Mouse (Mus musculus): ENCODE results near the gene Wdr41.

The Wdr41 gene

GRCm38 (mm10) chr13:95019345-95019744 lies 43.2 kb downstream of the Wdr41 start:
- H3K27me3 ChIP-seq (ENCODE audit: insufficient read depth, low read length): no peaks in the 10 kb centered on the region
- no peaks in the 10 kb centered on the region for H3K36me3 ChIP-seq (ENCODE audit: insufficient read depth, low read length)
- H3K9me3 ChIP-seq (ENCODE audit: low read length): no peaks in the 10 kb centered on the region
- TF ChIP-seq NANOG (IDR thresholded peaks at IDR 0.05; ENCODE audit: borderline replicate concordance, low read length) (no peak), CTCF (conservative IDR thresholded peaks at IDR 0.05; ENCODE audit: low read length) (no peak), POU5F1 (IDR thresholded peaks at IDR 0.05; ENCODE audit: borderline replicate concordance, low read length) (no peak)
- peaks cover 18% of the 10 kb centered on the region for H3K4me1 ChIP-seq (replicated peaks; ENCODE audit: low read depth, low read length)
- H3K4me3 ChIP-seq (replicated peaks; ENCODE audit: low read length): no peak overlapping the region

GRCm38 (mm10) chr13:95020216-95020615 lies 44.1 kb downstream of the Wdr41 start:
- Histone ChIP-seq H3K9me3 (ENCODE audit: low read length) (no peaks in the 10 kb centered on the region), H3K4me1 (replicated peaks; ENCODE audit: low read depth, low read length) (peaks cover 18% of the 10 kb centered on the region), H3K27me3 (ENCODE audit: insufficient read depth, low read length) (no peaks in the 10 kb centered on the region), H3K36me3 (ENCODE audit: insufficient read depth, low read length) (no peaks in the 10 kb centered on the region), H3K4me3 (replicated peaks; ENCODE audit: low read length) (no peak overlapping the region; the same call in 1 of the 2 replicates)
- TF ChIP-seq NANOG (IDR thresholded peaks at IDR 0.05; ENCODE audit: borderline replicate concordance, low read length): no peak
- no peak for TF ChIP-seq CTCF (conservative IDR thresholded peaks at IDR 0.05; ENCODE audit: low read length)
- TF ChIP-seq POU5F1 (IDR thresholded peaks at IDR 0.05; ENCODE audit: borderline replicate concordance, low read length): no peak

GRCm38 (mm10) chr13:95030828-95031227 lies 54.7 kb downstream of the Wdr41 start:
- H3K4me3 ChIP-seq (replicated peaks; ENCODE audit: low read length): no peak overlapping the region
- TF ChIP-seq NANOG (IDR thresholded peaks at IDR 0.05; ENCODE audit: borderline replicate concordance, low read length): no peak
- no peak for TF ChIP-seq CTCF (conservative IDR thresholded peaks at IDR 0.05; ENCODE audit: low read length)
- no peak for TF ChIP-seq POU5F1 (IDR thresholded peaks at IDR 0.05; ENCODE audit: borderline replicate concordance, low read length)
- H3K4me1 ChIP-seq (replicated peaks; ENCODE audit: low read depth, low read length): peaks cover 22% of the 10 kb centered on the region
- H3K9me3 ChIP-seq (ENCODE audit: low read length): peaks cover 7% of the 10 kb centered on the region
- peaks cover 11% of the 10 kb centered on the region for H3K27me3 ChIP-seq (ENCODE audit: insufficient read depth, low read length)
- no peaks in the 10 kb centered on the region; the same call in 1 of the 2 replicates for H3K36me3 ChIP-seq (ENCODE audit: insufficient read depth, low read length)

- H3K4me3 ChIP-seq (replicated peaks; ENCODE audit: low read length): peak overlapping the region; percentile 64
- peaks cover 7% of the 10 kb centered on the region for H3K9me3 ChIP-seq (ENCODE audit: low read length)
- peaks cover 19% of the 10 kb centered on the region for H3K4me1 ChIP-seq (replicated peaks; ENCODE audit: low read depth, low read length)
- peaks cover 11% of the 10 kb centered on the region for H3K27me3 ChIP-seq (ENCODE audit: insufficient read depth, low read length)
- TF ChIP-seq POU5F1 (IDR thresholded peaks at IDR 0.05; ENCODE audit: borderline replicate concordance, low read length) (no peak), CTCF (conservative IDR thresholded peaks at IDR 0.05; ENCODE audit: low read length) (no peak), NANOG (IDR thresholded peaks at IDR 0.05; ENCODE audit: borderline replicate concordance, low read length) (no peak)
- H3K36me3 ChIP-seq (ENCODE audit: insufficient read depth, low read length): no peaks in the 10 kb centered on the region; the same call in 1 of the 2 replicates
Measured at GRCm38 (mm10) chr13:95032127-95032831, 56.1 kb downstream of the Wdr41 start.

- Histone ChIP-seq H3K27me3 (ENCODE audit: insufficient read depth, low read length) (peaks cover 11% of the 10 kb centered on the region), H3K9me3 (ENCODE audit: low read length) (peaks cover 7% of the 10 kb centered on the region), H3K4me3 (replicated peaks; ENCODE audit: low read length) (peak overlapping the region; percentile 64), H3K4me1 (replicated peaks; ENCODE audit: low read depth, low read length) (peaks cover 19% of the 10 kb centered on the region), H3K36me3 (ENCODE audit: insufficient read depth, low read length) (no peaks in the 10 kb centered on the region; the same call in 1 of the 2 replicates)
- no peak for TF ChIP-seq POU5F1 (IDR thresholded peaks at IDR 0.05; ENCODE audit: borderline replicate concordance, low read length)
- TF ChIP-seq NANOG (IDR thresholded peaks at IDR 0.05; ENCODE audit: borderline replicate concordance, low read length): no peak
- TF ChIP-seq CTCF (conservative IDR thresholded peaks at IDR 0.05; ENCODE audit: low read length): no peak
Measured at GRCm38 (mm10) chr13:95032973-95033372, 56.8 kb downstream of the Wdr41 start.

- Histone ChIP-seq H3K4me3 (replicated peaks; ENCODE audit: low read length) (no peak overlapping the region), H3K9me3 (ENCODE audit: low read length) (peaks cover 6% of the 10 kb centered on the region)
Measured at GRCm38 (mm10) chr13:95034094-95034493, 58.0 kb downstream of the Wdr41 start.

GRCm38 (mm10) chr13:95034715-95035114 lies 58.6 kb downstream of the Wdr41 start:
- Histone ChIP-seq H3K36me3 (ENCODE audit: insufficient read depth, low read length) (no peaks in the 10 kb centered on the region), H3K4me3 (replicated peaks; ENCODE audit: low read length) (no peak overlapping the region), H3K27me3 (ENCODE audit: insufficient read depth, low read length) (peaks cover 11% of the 10 kb centered on the region), H3K4me1 (replicated peaks; ENCODE audit: low read depth, low read length) (peaks cover 19% of the 10 kb centered on the region), H3K9me3 (ENCODE audit: low read length) (peaks cover 6% of the 10 kb centered on the region)
- TF ChIP-seq POU5F1 (IDR thresholded peaks at IDR 0.05; ENCODE audit: borderline replicate concordance, low read length) (no peak), NANOG (IDR thresholded peaks at IDR 0.05; ENCODE audit: borderline replicate concordance, low read length) (no peak), CTCF (conservative IDR thresholded peaks at IDR 0.05; ENCODE audit: low read length) (no peak)

More at GRCm38 (mm10) chr13:95034094-95034493, 58.0 kb downstream of the Wdr41 start:
- TF ChIP-seq NANOG (IDR thresholded peaks at IDR 0.05; ENCODE audit: borderline replicate concordance, low read length) (no peak), POU5F1 (IDR thresholded peaks at IDR 0.05; ENCODE audit: borderline replicate concordance, low read length) (no peak), CTCF (conservative IDR thresholded peaks at IDR 0.05; ENCODE audit: low read length) (no peak)
- peaks cover 11% of the 10 kb centered on the region for H3K27me3 ChIP-seq (ENCODE audit: insufficient read depth, low read length)
- peaks cover 19% of the 10 kb centered on the region for H3K4me1 ChIP-seq (replicated peaks; ENCODE audit: low read depth, low read length)
- H3K36me3 ChIP-seq (ENCODE audit: insufficient read depth, low read length): no peaks in the 10 kb centered on the region

- TF ChIP-seq CTCF (conservative IDR thresholded peaks at IDR 0.05; ENCODE audit: low read length) (no peak), POU5F1 (IDR thresholded peaks at IDR 0.05; ENCODE audit: borderline replicate concordance, low read length) (no peak), NANOG (IDR thresholded peaks at IDR 0.05; ENCODE audit: borderline replicate concordance, low read length) (no peak)
- Histone ChIP-seq H3K9me3 (ENCODE audit: low read length) (peaks cover 6% of the 10 kb centered on the region), H3K27me3 (ENCODE audit: insufficient read depth, low read length) (peaks cover 7% of the 10 kb centered on the region; the same call in 1 of the 2 replicates), H3K36me3 (ENCODE audit: insufficient read depth, low read length) (no peaks in the 10 kb centered on the region), H3K4me1 (replicated peaks; ENCODE audit: low read depth, low read length) (peaks cover 24% of the 10 kb centered on the region), H3K4me3 (replicated peaks; ENCODE audit: low read length) (no peak overlapping the region)
Measured at GRCm38 (mm10) chr13:95038200-95038599, 62.1 kb downstream of the Wdr41 start.

All from E14TG2a.4 (cell line).